Mouse (Mus musculus) lung, adult 2 months (tissue): ENCODE data around the gene Gstt2.

ENCODE experiments used
- CTCF ChIP-seq: fragments of 200-500 bp; IDR thresholded peaks from 2 replicates; pipeline ENCODE4 v1.5.1; 2011; ENCODE audit warnings: mild to moderate bottlenecking, low read length, control low read depth; ENCODE audit not compliant: insufficient read depth
- POLR2A ChIP-seq: fragments of 200-500 bp; IDR thresholded peaks from 2 replicates; pipeline ENCODE4 v1.6.1; 2011; ENCODE audit warnings: low read depth, mild to moderate bottlenecking, control low read depth, low read length, borderline replicate concordance; ENCODE audit errors: extremely low read depth

GRCm38 (mm10) chr10:75857598-75857997 lies 20.4 kb upstream of the Gstt2 start:
- TF ChIP-seq POLR2A (no peak), CTCF (no peak)
